Mouse (Mus musculus) thymus, postnatal 14 days (tissue): Measurements from ENCODE around the gene BC049352.

Source experiments
- DNase-seq: peaks from one replicate; pipeline ENCODE4 v3.0.0; 2021

BC049352 gene

GRCm38 (mm10) chr9:45189661-45190174 lies 7.9 kb downstream of the BC049352 start:
- no peak for DNase-seq

GRCm38 (mm10) chr9:45195468-45195867 lies 13.7 kb downstream of the BC049352 start:
- no peak for DNase-seq

GRCm38 (mm10) chr9:45196125-45196830 lies 14.5 kb downstream of the BC049352 start:
- DNase-seq, result peak; percentile 75

- no peak for DNase-seq
These were observed 15.7 kb downstream of the BC049352 start for GRCm38 (mm10) chr9:45197549-45197948.

DNA sequence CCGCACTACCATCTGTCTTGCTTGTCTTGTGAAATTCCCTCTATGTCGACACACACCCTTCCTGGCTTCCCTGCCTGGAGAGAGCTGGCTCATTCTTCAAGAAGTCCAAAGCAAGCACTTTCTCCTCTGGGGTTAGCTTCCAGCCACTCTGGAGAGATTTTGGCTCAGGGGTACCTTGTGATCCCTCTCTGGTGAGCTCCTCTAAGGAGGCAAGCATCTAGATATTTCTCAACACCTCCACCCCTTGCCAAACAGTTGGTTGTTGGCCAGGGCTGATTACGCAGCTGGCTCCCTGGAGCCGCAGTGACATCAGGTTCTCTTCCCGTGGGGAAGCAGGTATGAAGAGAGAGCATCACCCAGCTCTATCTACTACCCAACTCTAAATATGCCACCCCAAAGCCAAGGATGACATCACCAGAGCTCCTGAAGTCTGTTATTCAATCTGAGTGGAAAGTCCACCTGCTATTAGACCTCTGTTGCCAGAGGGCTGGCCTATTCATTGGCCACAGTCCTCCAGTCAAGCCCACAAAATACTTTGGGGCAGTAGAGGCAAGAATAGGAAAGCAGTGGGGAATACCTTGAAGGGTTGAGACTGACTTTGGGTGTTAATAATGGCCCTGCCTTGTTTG lies 19.6 kb downstream of the BC049352 start:
- DNase-seq, result no peak

GRCm38 (mm10) chr9:45202021-45202798 lies 20.4 kb downstream of the BC049352 start:
- peak; percentile 40 for DNase-seq

GRCm38 (mm10) chr9:45203797-45204410 lies 22.1 kb downstream of the BC049352 start, which contains the start of gene Tmprss4:
TSS of gene Tmprss4 (minus strand) at chr9:45204092.
- peak; percentile 46 for DNase-seq

DNA sequence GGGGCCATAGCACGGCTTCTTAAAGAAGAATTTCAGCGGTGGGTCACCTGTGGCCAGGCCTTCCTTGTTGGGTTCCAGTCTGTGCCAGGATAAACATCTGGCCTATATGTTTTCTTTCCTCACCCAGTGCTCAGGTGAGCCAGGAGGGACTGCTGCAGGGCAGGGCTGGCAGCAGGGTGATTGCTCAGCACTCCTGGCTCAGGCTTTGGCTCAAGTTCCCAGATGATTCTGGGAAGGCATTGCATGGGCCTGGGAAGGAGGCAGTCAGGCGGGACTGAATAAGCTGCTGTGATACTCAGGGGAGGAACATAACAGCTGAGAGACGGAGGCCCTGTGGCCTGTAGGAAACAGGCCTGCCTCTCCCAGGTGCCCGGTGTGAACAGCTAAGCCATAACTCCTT lies 23.3 kb downstream of the BC049352 start:
- no peak for DNase-seq

DNA sequence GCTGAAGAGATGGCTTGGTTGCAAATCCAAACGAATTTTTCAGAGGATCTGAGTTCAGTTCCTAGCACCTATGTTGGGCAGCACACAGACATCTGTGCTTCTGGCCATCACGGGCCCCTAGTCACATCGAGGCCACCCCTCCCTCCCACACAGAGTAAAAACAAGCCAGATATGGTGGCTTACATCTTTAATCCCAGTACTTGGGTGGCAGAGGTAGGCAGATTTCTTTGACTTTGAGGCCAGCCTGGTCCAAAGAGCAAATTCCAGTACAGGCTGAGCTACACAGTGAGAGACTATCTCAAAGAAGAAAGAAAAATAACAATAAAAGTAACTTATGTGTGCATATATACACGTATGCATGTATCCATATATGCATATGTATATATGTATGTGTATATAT lies 24.3 kb downstream of the BC049352 start:
- no peak for DNase-seq

DNA sequence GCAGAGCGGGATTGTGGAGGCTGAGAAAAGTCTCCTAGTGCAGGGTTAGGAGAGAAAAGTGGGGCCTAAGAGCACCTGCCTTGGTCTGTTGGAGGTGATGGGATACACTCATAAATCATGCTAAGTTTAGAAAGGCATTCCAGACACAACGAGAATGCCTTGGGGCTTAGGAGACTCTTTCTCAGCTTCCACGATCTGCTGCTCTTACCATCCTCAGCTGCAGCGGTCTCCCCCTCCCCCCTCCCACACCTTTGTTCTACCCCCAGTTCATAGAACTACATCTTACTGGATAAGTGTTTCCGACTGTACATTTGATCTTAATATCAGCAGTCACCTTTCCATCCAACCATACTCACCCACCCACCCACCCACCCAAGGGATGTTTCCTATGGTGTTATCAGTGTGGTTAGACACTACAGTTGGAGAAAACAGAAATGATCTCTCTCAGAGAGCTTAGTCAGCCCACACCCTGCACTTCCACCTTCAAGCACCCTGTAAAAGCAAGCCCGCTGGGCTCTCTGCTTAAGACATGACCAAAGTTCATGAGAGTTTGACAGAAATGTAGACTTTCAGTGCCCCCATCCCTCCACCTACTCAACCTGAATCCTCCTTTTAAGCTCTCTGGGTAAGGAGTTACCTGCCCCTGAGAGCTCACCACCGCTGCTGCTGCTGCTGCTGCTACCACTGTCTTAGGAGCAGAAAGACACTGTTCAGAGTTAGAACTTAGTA lies 25.4 kb downstream of the BC049352 start:
- peak; percentile 51 for DNase-seq

- no peak for DNase-seq
These were observed 30.2 kb downstream of the BC049352 start for GRCm38 (mm10) chr9:45212001-45212400.

- DNase-seq, result peak; percentile 55
These were observed 33.8 kb downstream of the BC049352 start for GRCm38 (mm10) chr9:45215526-45216179.

GRCm38 (mm10) chr9:45219644-45220043 lies 37.8 kb downstream of the BC049352 start:
- DNase-seq, result no peak

DNA sequence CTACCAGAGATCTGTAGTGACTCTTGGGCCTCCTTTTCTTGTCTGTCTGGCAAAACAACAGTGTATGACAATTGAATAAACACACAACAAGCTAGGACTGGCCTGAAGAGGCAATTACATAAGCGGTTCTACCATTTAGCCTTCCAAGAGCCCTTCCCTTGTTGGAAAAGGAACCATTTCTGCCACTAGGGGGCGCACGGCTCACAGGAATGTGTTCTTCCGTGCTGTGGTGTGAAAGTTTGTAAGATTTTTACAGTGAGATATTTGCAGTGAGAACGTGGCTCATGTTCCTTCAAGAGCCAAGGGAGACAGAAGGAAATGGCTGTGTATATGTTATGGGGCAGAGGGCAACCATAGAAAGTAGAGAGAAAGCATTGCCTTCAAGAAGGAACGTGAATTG lies 39.8 kb downstream of the BC049352 start:
- DNase-seq, result peak; percentile 97

DNA sequence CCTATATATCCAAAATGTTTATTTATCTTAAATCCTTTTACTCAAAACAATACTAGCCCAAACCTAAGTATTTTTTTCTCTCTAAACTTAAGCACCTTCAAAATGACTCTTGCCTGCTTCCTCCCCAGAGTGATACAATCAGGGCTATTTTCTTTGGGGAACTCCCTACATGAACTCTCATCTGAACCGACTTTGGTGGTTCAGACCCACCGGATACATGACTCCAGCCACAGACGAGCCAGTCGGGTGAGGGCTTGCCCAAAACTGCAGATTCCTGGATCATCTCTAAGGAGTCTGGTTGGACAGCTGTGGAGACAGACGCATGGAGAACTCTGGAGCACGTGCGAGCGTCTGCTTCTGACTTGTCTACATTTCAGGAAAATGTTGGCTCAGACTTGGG lies 47.6 kb downstream of the BC049352 start:
- no peak for DNase-seq

DNA sequence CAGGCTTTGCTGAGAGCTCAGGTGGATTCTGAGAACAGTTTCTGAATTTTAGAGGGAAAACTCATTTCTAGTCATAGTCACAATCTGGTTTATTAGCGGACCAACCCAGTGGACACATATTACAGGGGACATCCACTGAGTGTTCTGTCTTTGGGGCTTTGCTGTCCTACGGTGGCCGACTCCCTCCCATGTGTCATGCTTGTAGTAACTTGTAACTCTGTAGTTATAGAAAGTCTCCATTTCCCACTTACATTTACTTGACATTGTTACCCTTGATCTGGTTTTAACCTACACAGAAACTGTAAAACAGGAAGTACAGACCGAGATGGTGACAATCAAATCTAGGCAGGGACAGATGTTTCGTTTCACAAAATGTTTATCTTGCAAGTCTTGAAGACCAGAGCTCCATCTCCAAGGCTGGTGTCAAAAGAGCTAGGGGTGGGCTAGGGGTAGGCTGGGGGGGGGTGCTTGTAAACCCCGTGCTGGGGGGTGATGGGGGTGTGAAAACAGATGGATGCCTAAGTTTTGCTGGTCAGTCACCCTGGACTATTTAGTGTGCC lies 53.9 kb downstream of the BC049352 start:
- peak; percentile 29 for DNase-seq

GRCm38 (mm10) chr9:45236744-45237143 lies 54.9 kb downstream of the BC049352 start:
- DNase-seq, result peak; percentile 45

DNA sequence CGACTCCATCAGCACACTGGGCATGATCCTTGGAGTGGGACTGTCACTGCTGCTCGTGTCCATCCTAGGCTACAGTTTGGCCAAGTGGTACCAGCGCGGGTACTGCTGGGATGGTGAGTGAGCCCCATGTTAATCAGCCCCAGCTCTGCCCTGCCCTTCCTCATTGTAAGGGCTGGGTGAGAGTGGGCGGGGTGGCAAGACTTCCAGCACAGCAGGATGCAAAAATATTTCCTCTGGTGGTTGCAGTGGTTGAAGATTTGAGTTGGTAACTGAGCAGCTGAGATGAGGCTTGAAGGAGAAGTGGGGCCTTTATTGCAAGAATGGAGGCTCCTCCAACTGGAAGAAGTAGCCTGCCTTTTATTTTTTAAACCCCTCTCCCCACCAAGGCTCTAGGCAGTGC lies 59.6 kb downstream of the BC049352 start:
- DNase-seq, result peak; percentile 37

DNA sequence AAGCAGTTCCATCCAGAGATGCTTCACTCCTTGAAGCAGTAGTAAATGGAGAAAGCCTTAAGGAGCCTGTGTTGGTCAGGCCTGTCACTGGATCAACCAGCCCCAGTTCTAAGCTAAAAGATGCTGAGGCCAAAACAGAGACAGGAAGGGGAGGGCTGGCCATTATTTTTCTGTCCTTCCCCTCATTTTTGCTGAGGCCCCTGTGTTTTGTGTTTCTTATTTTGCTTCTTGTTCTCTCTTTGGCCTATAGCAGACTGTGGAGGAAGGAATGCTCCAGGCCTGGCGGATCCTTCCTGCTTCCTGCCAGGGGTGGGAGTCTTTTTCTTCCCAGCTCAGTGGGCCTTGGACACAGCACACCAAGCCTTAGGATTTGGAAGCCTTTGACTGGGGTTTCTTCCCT lies 63.6 kb downstream of the BC049352 start:
- DNase-seq, result no peak

DNA sequence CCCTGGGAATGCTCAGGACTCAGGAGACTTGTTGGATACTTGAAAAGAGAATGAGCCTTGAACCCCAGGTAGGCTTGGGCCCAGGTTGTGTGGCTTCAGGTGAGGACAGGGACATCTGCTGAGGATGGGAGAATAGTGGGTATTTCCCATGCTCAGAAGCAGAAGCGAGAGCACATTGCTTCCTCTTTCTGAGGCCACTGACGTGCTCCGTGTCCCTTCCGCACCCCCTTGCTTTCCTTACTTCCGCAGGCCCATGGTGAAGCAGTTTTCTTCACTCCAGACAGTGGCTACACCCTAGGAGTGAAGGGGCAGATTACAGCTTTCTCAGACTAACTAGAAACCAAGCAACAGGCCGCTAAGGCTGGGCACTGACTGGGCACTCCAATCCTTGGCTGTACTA lies 64.3 kb downstream of the BC049352 start:
- no peak for DNase-seq

- DNase-seq, result no peak
These were observed 65.7 kb downstream of the BC049352 start for GRCm38 (mm10) chr9:45247536-45247935.
